Mouse (Mus musculus) midbrain, embryonic 12.5 days (tissue): ENCODE data around the gene Trpm5. TPM values are rescaled to one million over a fixed set of nuclear protein-coding genes. Genes with fewer than 3 reads are reported as not detected.

Source experiments
- ATAC-seq: fragments of 200-750 bp; cut with Nextera tagmentation; 2 replicates; pipeline ENCODE4 v1.8.0; 2017; ENCODE audit warnings: low read depth, moderate TSS enrichment, moderate library complexity; ENCODE audit not compliant: low FRiP score
- H3K27ac ChIP-seq: fragments of 300-500 bp; sonication (generic); replicated peaks from 2 replicates; pipeline ENCODE4 v1.5.1; 2016; ENCODE audit warnings: mild to moderate bottlenecking
- H3K27me3 ChIP-seq: fragments of 300-500 bp; sonication (generic); 2 replicates; pipeline ENCODE4 v1.6.1; 2016; ENCODE audit warnings: mild to moderate bottlenecking
- H3K36me3 ChIP-seq: fragments of 300-500 bp; sonication (generic); 2 replicates; pipeline ENCODE4 v1.6.1; 2016
- H3K4me1 ChIP-seq: fragments of 300-500 bp; sonication (generic); 2 replicates; pipeline ENCODE4 v1.6.1; 2016
- H3K4me2 ChIP-seq: fragments of 300-500 bp; sonication (generic); replicated peaks from 2 replicates; pipeline ENCODE4 v1.6.1; 2016; ENCODE audit warnings: mild to moderate bottlenecking, moderate library complexity
- H3K4me3 ChIP-seq: fragments of 300-500 bp; sonication (generic); 2 replicates; pipeline ENCODE4 v1.5.1; 2016; ENCODE audit warnings: mild to moderate bottlenecking
- H3K9ac ChIP-seq: fragments of 300-500 bp; sonication (generic); replicated peaks from 2 replicates; pipeline ENCODE4 v1.6.1; 2016; ENCODE audit warnings: mild to moderate bottlenecking, moderate library complexity
- H3K9me3 ChIP-seq: fragments of 300-500 bp; sonication (generic); 2 replicates; pipeline ENCODE4 v1.6.1; 2016; ENCODE audit warnings: mild to moderate bottlenecking
- whole genome bisulfite sequencing: fragments of 180-500 bp; shearing (Covaris S2); methylation state at CpG from one replicate; pipeline ENCODE4 v1.1.7; 2016; 5-methylcytosine and 5-hydroxymethylcytosine counted together
- polyA plus RNA-seq: library from polyadenylated mRNA; unstranded; fragments of >200 nt; fragmentation: Nextera tagmentation; extraction: Ambion mirVana; gene quantifications from 2 replicates; pipeline ENCODE4 v1.2.1, GENCODE M21; 2016

Gene Trpm5
- polyA plus RNA-seq, 1 experiment from 2014 or later: 1.7 TPM

- H3K9me3 ChIP-seq: no peaks in the 10 kb centered on the region
- 88% methylated on average over 11 of the region's 11 CpGs for WGBS
- no peak overlapping the region for H3K4me2 ChIP-seq
- no peak overlapping the region for H3K27ac ChIP-seq
- H3K36me3 ChIP-seq: peaks cover 12% of the 10 kb centered on the region
- no peak for ATAC-seq
- peaks cover 28% of the 10 kb centered on the region for H3K4me1 ChIP-seq
- no peaks in the 10 kb centered on the region; the same call in 1 of the 2 replicates for H3K27me3 ChIP-seq
- H3K9ac ChIP-seq: no peak overlapping the region
- no peak overlapping the region for H3K4me3 ChIP-seq
These were observed 38.8 kb downstream of the Trpm5 start for GRCm38 (mm10) chr7:143055499-143056186.

GRCm38 (mm10) chr7:143055001-143055400 is 39.4 kb downstream of the Trpm5 start:
- peak overlapping the region; percentile 51 for H3K9ac ChIP-seq
- no peak overlapping the region for H3K27ac ChIP-seq
- H3K4me1 ChIP-seq: peaks cover 28% of the 10 kb centered on the region
- H3K9me3 ChIP-seq: no peaks in the 10 kb centered on the region
- peak overlapping the region; percentile 92 for H3K4me2 ChIP-seq
- H3K36me3 ChIP-seq: peaks cover 12% of the 10 kb centered on the region; the same call in 1 of the 2 replicates
- no peaks in the 10 kb centered on the region; the same call in 1 of the 2 replicates for H3K27me3 ChIP-seq
- H3K4me3 ChIP-seq: peak overlapping the region; percentile 86
- 91% methylated on average over 3 of the region's 3 CpGs for WGBS
- ATAC-seq: no peak

GRCm38 (mm10) chr7:143054612-143054965 is 39.9 kb downstream of the Trpm5 start:
- peak overlapping the region; percentile 86 for H3K4me3 ChIP-seq
- peaks cover 28% of the 10 kb centered on the region for H3K4me1 ChIP-seq
- peaks cover 12% of the 10 kb centered on the region; the same call in 1 of the 2 replicates for H3K36me3 ChIP-seq
- no peak overlapping the region for H3K27ac ChIP-seq
- WGBS: 52% methylated on average over 3 of the region's 3 CpGs
- peak overlapping the region; percentile 51 for H3K9ac ChIP-seq
- H3K27me3 ChIP-seq: no peaks in the 10 kb centered on the region; the same call in 1 of the 2 replicates
- H3K4me2 ChIP-seq: peak overlapping the region; percentile 92
- H3K9me3 ChIP-seq: no peaks in the 10 kb centered on the region
- ATAC-seq: no peak

- H3K4me1 ChIP-seq: peaks cover 28% of the 10 kb centered on the region
- H3K27ac ChIP-seq: no peak overlapping the region
- H3K27me3 ChIP-seq: no peaks in the 10 kb centered on the region; the same call in 1 of the 2 replicates
These were observed 40.4 kb downstream of the Trpm5 start for GRCm38 (mm10) chr7:143053961-143054611.

GRCm38 (mm10) chr7:143053008-143053899 is 41.2 kb downstream of the Trpm5 start:
- peaks cover 12% of the 10 kb centered on the region; the same call in 1 of the 2 replicates for H3K36me3 ChIP-seq
- peak overlapping the region; percentile 86 for H3K4me3 ChIP-seq
- WGBS: 0% methylated on average over 45 of the region's 46 CpGs
- H3K27me3 ChIP-seq: no peaks in the 10 kb centered on the region; the same call in 1 of the 2 replicates
- H3K27ac ChIP-seq: peak overlapping the region; percentile 72
- peak overlapping the region; percentile 88 for H3K9ac ChIP-seq
- H3K4me2 ChIP-seq: peak overlapping the region; percentile 92
- peaks cover 28% of the 10 kb centered on the region for H3K4me1 ChIP-seq
- peak; percentile 68 for ATAC-seq
- no peaks in the 10 kb centered on the region for H3K9me3 ChIP-seq

More at GRCm38 (mm10) chr7:143053961-143054611, 40.4 kb downstream of the Trpm5 start:
- Histone ChIP-seq H3K36me3 (peaks cover 12% of the 10 kb centered on the region; the same call in 1 of the 2 replicates), H3K4me3 (peak overlapping the region; percentile 86), H3K4me2 (peak overlapping the region; percentile 92), H3K9me3 (no peaks in the 10 kb centered on the region), H3K9ac (peak overlapping the region; percentile 88)
- no peak for ATAC-seq
- WGBS: 72% methylated on average over 11 of the region's 11 CpGs

- no peaks in the 10 kb centered on the region for H3K9me3 ChIP-seq
- peak within 1 kb of the TSS; percentile 92 for H3K4me2 ChIP-seq
- under 1% methylated on average over 37 of the region's 37 CpGs for WGBS
- H3K27me3 ChIP-seq: no peaks in the 10 kb centered on the region; the same call in 1 of the 2 replicates
- peaks cover 28% of the 10 kb centered on the region for H3K4me1 ChIP-seq
- peak within 1 kb of the TSS; percentile 72 for H3K27ac ChIP-seq
- peak within 1 kb of the TSS; percentile 86 for H3K4me3 ChIP-seq
- peak; percentile 91 for ATAC-seq
- H3K36me3 ChIP-seq: peaks cover 12% of the 10 kb centered on the region; the same call in 1 of the 2 replicates
- H3K9ac ChIP-seq: peak within 1 kb of the TSS; percentile 88
These were observed 41.8 kb downstream of the Trpm5 start, which contains the start of gene Cd81 for GRCm38 (mm10) chr7:143052626-143053007. Gene Cd81 (plus strand): TSS chr7:143052739.

GRCm38 (mm10) chr7:143051316-143051715 is 43.1 kb downstream of the Trpm5 start:
- 0 out of 2 replicates have a peak, but pooled peaks cover 4% of the 10 kb centered on the region for H3K36me3 ChIP-seq
- no peaks in the 10 kb centered on the region; the same call in 1 of the 2 replicates for H3K27me3 ChIP-seq
- peaks cover 28% of the 10 kb centered on the region for H3K4me1 ChIP-seq
- H3K4me3 ChIP-seq: no peak overlapping the region
- H3K9ac ChIP-seq: no peak overlapping the region
- H3K27ac ChIP-seq: no peak overlapping the region
- no peaks in the 10 kb centered on the region for H3K9me3 ChIP-seq
- WGBS: 75% methylated on average over 2 of the region's 2 CpGs
- ATAC-seq: no peak
- no peak overlapping the region for H3K4me2 ChIP-seq

- H3K9me3 ChIP-seq: no peaks in the 10 kb centered on the region
- no peak overlapping the region for H3K27ac ChIP-seq
- H3K4me3 ChIP-seq: no peak overlapping the region
- peaks cover 21% of the 10 kb centered on the region for H3K4me1 ChIP-seq
- no peaks in the 10 kb centered on the region; the same call in 1 of the 2 replicates for H3K27me3 ChIP-seq
- H3K9ac ChIP-seq: no peak overlapping the region
- 98% methylated on average over 3 of the region's 3 CpGs for WGBS
- no peak for ATAC-seq
- 0 out of 2 replicates have a peak, but pooled peaks cover 1% of the 10 kb centered on the region for H3K36me3 ChIP-seq
- no peak overlapping the region for H3K4me2 ChIP-seq
These were observed 44.3 kb downstream of the Trpm5 start for GRCm38 (mm10) chr7:143049841-143050816.

GRCm38 (mm10) chr7:143049331-143049730 is 45.1 kb downstream of the Trpm5 start:
- H3K9ac ChIP-seq: no peak overlapping the region
- peaks cover 13% of the 10 kb centered on the region for H3K4me1 ChIP-seq
- no peak for ATAC-seq
- 84% methylated on average over 3 of the region's 3 CpGs for WGBS
- no peaks in the 10 kb centered on the region; the same call in 1 of the 2 replicates for H3K27me3 ChIP-seq
- H3K9me3 ChIP-seq: no peaks in the 10 kb centered on the region
- no peaks in the 10 kb centered on the region for H3K36me3 ChIP-seq
- no peak overlapping the region for H3K27ac ChIP-seq
- no peak overlapping the region for H3K4me2 ChIP-seq
- H3K4me3 ChIP-seq: no peak overlapping the region

GRCm38 (mm10) chr7:143046358-143046757 is 48.1 kb downstream of the Trpm5 start:
- H3K4me1 ChIP-seq: no peaks in the 10 kb centered on the region
- H3K9me3 ChIP-seq: no peaks in the 10 kb centered on the region
- no peak overlapping the region for H3K4me2 ChIP-seq
- no peak overlapping the region for H3K9ac ChIP-seq
- no peaks in the 10 kb centered on the region for H3K27me3 ChIP-seq
- H3K36me3 ChIP-seq: no peaks in the 10 kb centered on the region
- no peak overlapping the region for H3K4me3 ChIP-seq
- H3K27ac ChIP-seq: no peak overlapping the region
- no peak for ATAC-seq
- WGBS: 87% methylated on average over 7 of the region's 7 CpGs

GRCm38 (mm10) chr7:143044826-143045206 is 49.6 kb downstream of the Trpm5 start:
- Histone ChIP-seq H3K9me3 (no peaks in the 10 kb centered on the region), H3K27ac (no peak overlapping the region), H3K4me1 (no peaks in the 10 kb centered on the region), H3K27me3 (no peaks in the 10 kb centered on the region), H3K9ac (no peak overlapping the region), H3K4me3 (no peak overlapping the region), H3K4me2 (no peak overlapping the region), H3K36me3 (no peaks in the 10 kb centered on the region)
- ATAC-seq: no peak
